Mouse (Mus musculus) heart, adult 9 months (tissue): ENCODE results near the gene Rars.
"Not testable (repeated sequence)": the region's sequence is repeated elsewhere in the genome, so short reads cannot be mapped to it uniquely, and the experiment has no call there.

Source experiments
- DNase-seq, 2 experiments: peaks; one replicate each; pipeline ENCODE4 v3.0.0; 2022; ENCODE audit warnings: low spot score in 2 of 2

The Rars gene

GRCm38 (mm10) chr11:35834022-35834760, at the start of gene Rars:
Gene Rars, minus strand, starts transcription at chr11:35834506.
- peak; percentile 92 to 94 for DNase-seq

GRCm38 (mm10) chr11:35882777-35883176, 48.5 kb upstream of the Rars start:
- DNase-seq, result no peak

GRCm38 (mm10) chr11:35878559-35878897, 44.2 kb upstream of the Rars start:
- DNase-seq, result no peak

- no peak for DNase-seq
Measured at GRCm38 (mm10) chr11:35877651-35878558, 43.6 kb upstream of the Rars start.

GRCm38 (mm10) chr11:35873624-35874244, 39.4 kb upstream of the Rars start:
- DNase-seq, result no peak

- DNase-seq, result no peak
Measured at GRCm38 (mm10) chr11:35870961-35871360, 36.7 kb upstream of the Rars start.

- DNase-seq, result no peak
Measured at GRCm38 (mm10) chr11:35866140-35866539, 31.8 kb upstream of the Rars start.

- DNase-seq, result no peak
Measured at GRCm38 (mm10) chr11:35864981-35865604, 30.8 kb upstream of the Rars start.

GRCm38 (mm10) chr11:35863653-35864052, 29.3 kb upstream of the Rars start:
- DNase-seq, result no peak

GRCm38 (mm10) chr11:35857395-35858067, 23.2 kb upstream of the Rars start:
- DNase-seq, result no peak

GRCm38 (mm10) chr11:35856359-35857040, 22.2 kb upstream of the Rars start:
- no peak for DNase-seq

GRCm38 (mm10) chr11:35855567-35855966, 21.3 kb upstream of the Rars start:
- DNase-seq, result no peak

GRCm38 (mm10) chr11:35854941-35855340, 20.6 kb upstream of the Rars start:
- DNase-seq, result no peak

GRCm38 (mm10) chr11:35853651-35854050, 19.3 kb upstream of the Rars start:
- DNase-seq, result no peak

- DNase-seq, result no peak
Measured at GRCm38 (mm10) chr11:35852731-35853130, 18.4 kb upstream of the Rars start.

GRCm38 (mm10) chr11:35844299-35844698, 10.0 kb upstream of the Rars start:
- no peak for DNase-seq

- DNase-seq, result not testable (repeated sequence)
Measured at GRCm38 (mm10) chr11:35842560-35842959, 8.3 kb upstream of the Rars start.

- no peak for DNase-seq
Measured at GRCm38 (mm10) chr11:35841738-35842325, 7.5 kb upstream of the Rars start.

- not testable (repeated sequence) for DNase-seq
Measured at GRCm38 (mm10) chr11:35840806-35841205, 6.5 kb upstream of the Rars start.

GRCm38 (mm10) chr11:35840282-35840681, 6.0 kb upstream of the Rars start:
- no peak for DNase-seq
